Mouse (Mus musculus) left cerebral cortex, postnatal 10 days (tissue): ENCODE measurements at regions not wholly inside any gene's neighbourhood (a gene's known extent, or its start where the extent isn't known, plus 50 kb on each side); places are given as distances from the start of the nearest gene placed in this dataset.

Source experiments
- DNase-seq, 2 experiments: peaks; one replicate each; pipeline ENCODE4 v3.0.0; 2021 to 2022; ENCODE audit warnings: low spot score in 2 of 2, mixed read lengths in 1 of 2; ENCODE audit errors: extremely low spot score in 1 of 2
- intact Hi-C: fragments of 180-260 bp; cut with DNase I; formaldehyde crosslinking; loops from one replicate; pipeline ENCODE4 v1.15.1; 2025

GRCm38 (mm10) chr1:88752332-88752731 lies 50.3 kb upstream of the Arl4c start:
- intact Hi-C loops: loop anchor here (2.0 kb wide), 1 partner anchor 444 kb away; no protein-coding TSS in a partner anchor
- peak; percentile 56 to 58 for DNase-seq

GRCm38 (mm10) chr1:88756658-88757057 lies 54.6 kb upstream of the Arl4c start:
- intact Hi-C loops: loop anchor here (5.0 kb wide), 1 partner anchor 316 kb away; the partner anchor contains the start of gene Sh3bp4

GRCm38 (mm10) chr1:88757162-88757561 lies 55.1 kb upstream of the Arl4c start:
- DNase-seq: peak; percentile 52 to 59
- intact Hi-C loops: loop anchor here (5.0 kb wide), 1 partner anchor 315 kb away; the partner anchor contains the start of gene Sh3bp4

More at GRCm38 (mm10) chr1:88756658-88757057, 54.6 kb upstream of the Arl4c start:
- peak; percentile 48 to 76 for DNase-seq

GRCm38 (mm10) chr1:88757746-88758145 lies 55.7 kb upstream of the Arl4c start:
- intact Hi-C loops: loop anchor here (5.0 kb wide), 1 partner anchor 315 kb away; the partner anchor contains the start of gene Sh3bp4
- DNase-seq: peak in 1 of 2 experiments; percentile 47

GRCm38 (mm10) chr1:88760643-88761042 lies 58.6 kb upstream of the Arl4c start:
- no peak for DNase-seq

GRCm38 (mm10) chr1:88761121-88761520 lies 59.1 kb upstream of the Arl4c start:
- no peak for DNase-seq
- intact Hi-C loops: loop anchor here (10.0 kb wide), 1 partner anchor 174 kb away; no protein-coding TSS in a partner anchor

More at GRCm38 (mm10) chr1:88760643-88761042, 58.6 kb upstream of the Arl4c start:
- intact Hi-C loops: loop anchor here (10.0 kb wide), 1 partner anchor 174 kb away; no protein-coding TSS in a partner anchor

- DNase-seq: no peak
- intact Hi-C loops: loop anchor here (10.0 kb wide), 1 partner anchor 171 kb away; no protein-coding TSS in a partner anchor
These were observed 61.8 kb upstream of the Arl4c start for GRCm38 (mm10) chr1:88763725-88764364.

- intact Hi-C loops: loop anchor here (10.0 kb wide), 1 partner anchor 170 kb away; no protein-coding TSS in a partner anchor
- DNase-seq: no peak
These were observed 62.5 kb upstream of the Arl4c start for GRCm38 (mm10) chr1:88764478-88764877.

- intact Hi-C loops: no loop called here
- DNase-seq: no peak
These were observed 75.0 kb upstream of the Arl4c start for GRCm38 (mm10) chr1:88777009-88777408.

GRCm38 (mm10) chr1:88780262-88780661 lies 78.2 kb upstream of the Arl4c start:
- no peak for DNase-seq
- intact Hi-C loops: no loop called here

- intact Hi-C loops: no loop called here
- DNase-seq: no peak
These were observed 81.1 kb upstream of the Arl4c start for GRCm38 (mm10) chr1:88783083-88783482.

GRCm38 (mm10) chr1:88784866-88785620 lies 83.0 kb upstream of the Arl4c start:
- DNase-seq: no peak
- intact Hi-C loops: no loop called here

- intact Hi-C loops: no loop called here
These were observed 84.0 kb upstream of the Arl4c start for GRCm38 (mm10) chr1:88786066-88786465.

GRCm38 (mm10) chr1:88790674-88791073 lies 88.7 kb upstream of the Arl4c start:
- intact Hi-C loops: no loop called here
- no peak for DNase-seq

More at GRCm38 (mm10) chr1:88786066-88786465, 84.0 kb upstream of the Arl4c start:
- no peak for DNase-seq

GRCm38 (mm10) chr1:88794926-88795325 lies 92.9 kb upstream of the Arl4c start:
- DNase-seq: peak in 1 of 2 experiments; percentile 39

GRCm38 (mm10) chr1:88798473-88798872 lies 96.5 kb upstream of the Arl4c start:
- no peak for DNase-seq
- intact Hi-C loops: no loop called here

More at GRCm38 (mm10) chr1:88794926-88795325, 92.9 kb upstream of the Arl4c start:
- intact Hi-C loops: no loop called here

- intact Hi-C loops: no loop called here
- DNase-seq: no peak
These were observed 96.9 kb upstream of the Arl4c start for GRCm38 (mm10) chr1:88798874-88799273.

- intact Hi-C loops: no loop called here
- no peak for DNase-seq
These were observed 97.3 kb upstream of the Arl4c start for GRCm38 (mm10) chr1:88799343-88799742.

- intact Hi-C loops: no loop called here
These were observed 97.8 kb upstream of the Arl4c start for GRCm38 (mm10) chr1:88799789-88800188.

More at GRCm38 (mm10) chr1:88799789-88800188, 97.8 kb upstream of the Arl4c start:
- DNase-seq: no peak
